Mouse (Mus musculus): ENCODE data around the gene Dchs1. TPM values are rescaled to one million over a fixed set of nuclear protein-coding genes. Genes with fewer than 3 reads are reported as not detected.
"Not testable (repeated sequence)": the region's sequence is repeated elsewhere in the genome, so short reads cannot be mapped to it uniquely, and the experiment has no call there.

The Dchs1 gene
- total and polyA plus RNA-seq, 2 experiments = 1.1 to 1.4 TPM

DNA sequence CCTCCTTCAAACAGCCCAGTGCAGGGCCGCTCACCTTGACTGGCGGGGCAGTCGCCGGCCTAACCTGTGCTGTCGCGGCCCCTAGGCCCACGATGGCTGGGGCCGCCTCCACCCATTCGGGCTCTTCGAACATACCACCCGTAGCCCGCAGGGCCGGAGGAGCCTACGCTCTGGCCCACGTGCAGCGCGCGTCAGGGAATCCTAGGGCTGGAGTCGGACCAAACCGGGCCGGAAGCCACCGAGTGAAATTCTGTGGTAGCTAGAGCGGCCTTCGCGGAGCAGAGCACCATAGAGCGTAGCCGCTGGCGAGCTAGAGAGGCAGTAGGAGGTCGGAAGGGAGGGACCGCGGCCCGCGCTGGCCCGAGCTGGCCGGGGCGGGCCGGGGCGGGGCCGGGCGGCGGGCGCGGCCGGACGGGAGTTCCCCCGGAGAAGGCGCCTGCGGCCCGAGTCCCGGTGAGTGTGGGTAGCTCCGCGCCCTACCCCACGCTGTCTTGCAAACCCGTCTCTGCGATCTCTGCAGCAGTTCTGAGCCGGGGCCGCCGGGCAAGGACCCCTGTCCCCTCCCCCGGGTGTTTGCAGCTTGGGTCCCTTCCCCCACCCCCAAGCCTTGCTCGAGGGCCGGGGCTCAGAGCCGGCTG lies 51.1 kb downstream of the Dchs1 start, which contains the start of gene Ilk:
Gene Ilk, plus strand, starts transcription at position 329 of the 638 bp plus-strand sequence.
- H3K36me3 ChIP-seq (ENCODE audit: control insufficient read depth, insufficient read depth, low read length) = peaks cover 35% of the 10 kb centered on the region
- peaks cover 5% of the 10 kb centered on the region; the same call in 1 of the 2 replicates for H3K79me2 ChIP-seq (ENCODE audit: control insufficient read depth, insufficient read depth, low read length)
- H3K4me3 ChIP-seq (ENCODE audit: insufficient read depth, low read depth, low read length) = peak within 1 kb of the TSS; percentile 89
- H3K4me1 ChIP-seq (ENCODE audit: control insufficient read depth, insufficient read depth, low read length) = peaks cover 6% of the 10 kb centered on the region; the same call in 1 of the 2 replicates
- peak within 1 kb of the TSS; percentile 93 for H3K9ac ChIP-seq (ENCODE audit: low read depth, low read length)
- H3K27ac ChIP-seq (replicated peaks; ENCODE audit: insufficient read depth, low read depth, low read length) = peak within 1 kb of the TSS; percentile 86
- TF ChIP-seq CTCF (IDR thresholded peaks at IDR 0.05; ENCODE audit: low read depth, low read length) (no peak), POLR2A (IDR thresholded peaks at IDR 0.05; ENCODE audit: extremely low read depth, insufficient read depth, low read length) (peak; percentile 76)
- WGBS = under 1% methylated on average over 62 of the region's 62 CpGs
- peak; percentile 90 for DNase-seq (ENCODE audit: extremely low read depth, low read depth, low spot score)
- H3K27me3 ChIP-seq (ENCODE audit: control insufficient read depth, insufficient read depth, low read length) = no peaks in the 10 kb centered on the region

DNA sequence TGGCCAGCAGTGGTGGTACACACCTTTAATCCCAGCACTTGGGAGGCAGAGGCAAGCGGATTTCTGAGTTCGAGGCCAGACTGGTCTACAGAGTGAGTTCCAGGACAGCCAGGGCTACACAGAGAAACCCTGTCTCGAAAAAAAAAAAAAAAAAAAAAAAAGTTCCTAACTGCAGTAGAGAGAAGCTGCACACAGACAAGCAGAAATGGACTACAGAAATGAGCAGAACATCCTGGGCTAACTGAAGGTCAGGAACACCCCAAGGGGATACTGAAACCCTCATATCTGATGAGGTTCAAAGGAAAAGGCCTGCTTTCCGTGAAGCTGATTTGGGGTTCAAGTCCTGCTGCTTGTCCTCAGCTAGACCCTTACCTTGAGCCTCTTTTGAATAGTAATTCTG lies 52.0 kb downstream of the Dchs1 start:
- DNase-seq (ENCODE audit: extremely low read depth, low read depth, low spot score); H3K27ac ChIP-seq (replicated peaks; ENCODE audit: insufficient read depth, low read depth, low read length); H3K4me1 ChIP-seq (ENCODE audit: control insufficient read depth, insufficient read depth, low read length); H3K79me2 ChIP-seq (ENCODE audit: control insufficient read depth, insufficient read depth, low read length); H3K27me3 ChIP-seq (ENCODE audit: control insufficient read depth, insufficient read depth, low read length): not testable (repeated sequence)
- peaks cover 39% of the 10 kb centered on the region for H3K36me3 ChIP-seq (ENCODE audit: control insufficient read depth, insufficient read depth, low read length)
- H3K9ac ChIP-seq (ENCODE audit: low read depth, low read length) = peak overlapping the region; percentile 39; the same call in 1 of the 2 replicates
- peak overlapping the region; percentile 35; the same call in 1 of the 2 replicates for H3K4me3 ChIP-seq (ENCODE audit: insufficient read depth, low read depth, low read length)
- WGBS = 46% methylated on average over 4 of the region's 4 CpGs

GRCm38 (mm10) chr7:105734826-105735225 lies 52.6 kb downstream of the Dchs1 start:
- Histone ChIP-seq H3K36me3 (ENCODE audit: control insufficient read depth, insufficient read depth, low read length) (peaks cover 35% of the 10 kb centered on the region), H3K4me1 (ENCODE audit: control insufficient read depth, insufficient read depth, low read length) (peaks cover 6% of the 10 kb centered on the region; the same call in 1 of the 2 replicates), H3K4me3 (ENCODE audit: insufficient read depth, low read depth, low read length) (no peak overlapping the region), H3K9ac (ENCODE audit: low read depth, low read length) (no peak overlapping the region), H3K79me2 (ENCODE audit: control insufficient read depth, insufficient read depth, low read length) (peaks cover 5% of the 10 kb centered on the region; the same call in 1 of the 2 replicates), H3K27ac (replicated peaks; ENCODE audit: insufficient read depth, low read depth, low read length) (no peak overlapping the region), H3K27me3 (ENCODE audit: control insufficient read depth, insufficient read depth, low read length) (no peaks in the 10 kb centered on the region)
- TF ChIP-seq CTCF (IDR thresholded peaks at IDR 0.05; ENCODE audit: low read depth, low read length) (no peak), POLR2A (IDR thresholded peaks at IDR 0.05; ENCODE audit: extremely low read depth, insufficient read depth, low read length) (no peak)
- whole genome bisulfite sequencing = 94% methylated on average over 8 of the region's 8 CpGs
- DNase-seq (ENCODE audit: extremely low read depth, low read depth, low spot score) = no peak

DNA sequence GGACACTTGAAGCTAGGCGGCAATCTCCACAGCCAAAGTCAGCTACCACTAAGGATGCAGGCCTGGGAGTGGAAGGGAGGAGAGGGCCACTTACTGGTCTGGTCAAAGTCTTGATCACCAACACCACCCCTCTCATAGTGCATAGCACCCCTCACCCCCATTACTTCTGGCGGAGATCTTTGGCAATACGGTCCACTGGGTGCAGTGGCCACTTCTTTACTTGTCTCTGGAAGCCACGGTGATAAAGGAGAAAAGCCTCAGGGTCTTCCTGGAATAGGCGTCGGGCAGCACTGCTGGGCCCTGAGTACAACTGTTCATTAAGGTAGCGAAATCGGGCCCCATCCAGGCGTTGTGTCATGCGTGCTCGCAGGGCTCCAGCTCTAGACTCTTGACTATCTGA lies 53.6 kb downstream of the Dchs1 start:
- Histone ChIP-seq H3K36me3 (ENCODE audit: control insufficient read depth, insufficient read depth, low read length) (peaks cover 35% of the 10 kb centered on the region), H3K4me3 (ENCODE audit: insufficient read depth, low read depth, low read length) (no peak overlapping the region), H3K9ac (ENCODE audit: low read depth, low read length) (no peak overlapping the region), H3K27ac (replicated peaks; ENCODE audit: insufficient read depth, low read depth, low read length) (no peak overlapping the region), H3K27me3 (ENCODE audit: control insufficient read depth, insufficient read depth, low read length) (no peaks in the 10 kb centered on the region), H3K79me2 (ENCODE audit: control insufficient read depth, insufficient read depth, low read length) (peaks cover 5% of the 10 kb centered on the region; the same call in 1 of the 2 replicates), H3K4me1 (ENCODE audit: control insufficient read depth, insufficient read depth, low read length) (peaks cover 6% of the 10 kb centered on the region; the same call in 1 of the 2 replicates)
- WGBS = 97% methylated on average over 11 of the region's 11 CpGs
- TF ChIP-seq POLR2A (IDR thresholded peaks at IDR 0.05; ENCODE audit: extremely low read depth, insufficient read depth, low read length) = no peak
- no peak for TF ChIP-seq CTCF (IDR thresholded peaks at IDR 0.05; ENCODE audit: low read depth, low read length)
- DNase-seq (ENCODE audit: extremely low read depth, low read depth, low spot score) = no peak

GRCm38 (mm10) chr7:105728701-105729428 lies 58.6 kb downstream of the Dchs1 start:
- no peaks in the 10 kb centered on the region for H3K4me1 ChIP-seq (ENCODE audit: control insufficient read depth, insufficient read depth, low read length)
- H3K27me3 ChIP-seq (ENCODE audit: control insufficient read depth, insufficient read depth, low read length) = no peaks in the 10 kb centered on the region
- no peak overlapping the region for H3K27ac ChIP-seq (replicated peaks; ENCODE audit: insufficient read depth, low read depth, low read length)
- peaks cover 32% of the 10 kb centered on the region for H3K36me3 ChIP-seq (ENCODE audit: control insufficient read depth, insufficient read depth, low read length)
- no peaks in the 10 kb centered on the region for H3K79me2 ChIP-seq (ENCODE audit: control insufficient read depth, insufficient read depth, low read length)
- H3K9ac ChIP-seq (ENCODE audit: low read depth, low read length) = no peak overlapping the region
- DNase-seq (ENCODE audit: extremely low read depth, low read depth, low spot score) = peak; percentile 53
- TF ChIP-seq CTCF (IDR thresholded peaks at IDR 0.05; ENCODE audit: low read depth, low read length) = no peak
- TF ChIP-seq POLR2A (IDR thresholded peaks at IDR 0.05; ENCODE audit: extremely low read depth, insufficient read depth, low read length) = no peak
- WGBS = 65% methylated on average over 6 of the region's 6 CpGs
- no peak overlapping the region for H3K4me3 ChIP-seq (ENCODE audit: insufficient read depth, low read depth, low read length)

DNA sequence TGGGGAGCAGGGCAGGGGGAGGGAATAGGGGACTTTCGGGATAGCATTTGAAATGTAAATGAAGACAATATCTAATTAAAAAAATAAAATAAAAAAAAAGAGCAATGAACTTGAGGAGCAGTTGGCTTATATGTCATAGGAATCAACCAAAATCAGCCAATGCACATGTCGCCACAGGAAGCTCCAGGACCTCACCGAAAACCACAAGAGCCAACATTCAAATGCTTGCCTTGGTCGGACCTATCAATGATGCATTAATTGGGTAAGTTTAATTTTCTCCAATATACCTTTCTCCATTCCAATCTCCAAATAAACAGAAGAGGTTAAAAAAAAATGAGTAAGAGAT lies 60.5 kb downstream of the Dchs1 start:
- TF ChIP-seq POLR2A (IDR thresholded peaks at IDR 0.05; ENCODE audit: extremely low read depth, insufficient read depth, low read length) (no peak), CTCF (IDR thresholded peaks at IDR 0.05; ENCODE audit: low read depth, low read length) (no peak)
- H3K79me2 ChIP-seq (ENCODE audit: control insufficient read depth, insufficient read depth, low read length) = no peaks in the 10 kb centered on the region
- H3K4me1 ChIP-seq (ENCODE audit: control insufficient read depth, insufficient read depth, low read length) = no peaks in the 10 kb centered on the region
- peaks cover 15% of the 10 kb centered on the region for H3K36me3 ChIP-seq (ENCODE audit: control insufficient read depth, insufficient read depth, low read length)
- no peak for DNase-seq (ENCODE audit: extremely low read depth, low read depth, low spot score)
- H3K27me3 ChIP-seq (ENCODE audit: control insufficient read depth, insufficient read depth, low read length) = no peaks in the 10 kb centered on the region
- H3K9ac ChIP-seq (ENCODE audit: low read depth, low read length) = no peak overlapping the region
- H3K4me3 ChIP-seq (ENCODE audit: insufficient read depth, low read depth, low read length) = no peak overlapping the region
- H3K27ac ChIP-seq (replicated peaks; ENCODE audit: insufficient read depth, low read depth, low read length) = no peak overlapping the region
- 93% methylated on average over 4 of the region's 4 CpGs for WGBS

Data from liver, adult 2 months (tissue).